Mouse (Mus musculus): ENCODE data around the gene 4930407I10Rik. TPM values are rescaled to one million over a fixed set of nuclear protein-coding genes. Genes with fewer than 3 reads are reported as not detected.

4930407I10Rik gene
- polyA plus RNA-seq, 1 experiment: not detected

- Histone ChIP-seq H3K4me1 (ENCODE audit: control insufficient read depth, insufficient read depth, low read length) (peaks cover 2% of the 10 kb centered on the region), H3K36me3 (ENCODE audit: control insufficient read depth, insufficient read depth, low read length, poor library complexity, severe bottlenecking) (peaks cover 23% of the 10 kb centered on the region), H3K27ac (ENCODE audit: insufficient read depth, low read length) (no peak overlapping the region), H3K27me3 (ENCODE audit: control insufficient read depth, insufficient read depth, low read length, poor library complexity, severe bottlenecking) (no peaks in the 10 kb centered on the region), H3K4me3 (ENCODE audit: low read depth, low read length) (peak overlapping the region; percentile 95), H3K9ac (ENCODE audit: low read depth, poor library complexity, severe bottlenecking) (peak overlapping the region; percentile 93), H3K9me3 (replicated peaks; ENCODE audit: control insufficient read depth, insufficient read depth, low read length, poor library complexity, severe bottlenecking) (no peaks in the 10 kb centered on the region)
- TF ChIP-seq EP300 (IDR thresholded peaks at IDR 0.05; ENCODE audit: insufficient read depth, low read depth, low read length) (no peak), POLR2A (IDR thresholded peaks at IDR 0.05; ENCODE audit: insufficient read depth, low read length) (no peak), CTCF (IDR thresholded peaks at IDR 0.05; ENCODE audit: low read depth, low read length) (no peak)
Observed at GRCm38 (mm10) chr15:82046246-82046891, 12.6 kb upstream of the 4930407I10Rik start.

- peaks cover 2% of the 10 kb centered on the region for H3K4me1 ChIP-seq (ENCODE audit: control insufficient read depth, insufficient read depth, low read length)
- TF ChIP-seq EP300 (IDR thresholded peaks at IDR 0.05; ENCODE audit: insufficient read depth, low read depth, low read length): no peak
- no peak for TF ChIP-seq CTCF (IDR thresholded peaks at IDR 0.05; ENCODE audit: low read depth, low read length)
- peak; percentile 49 for TF ChIP-seq POLR2A (IDR thresholded peaks at IDR 0.05; ENCODE audit: insufficient read depth, low read length)
- H3K36me3 ChIP-seq (ENCODE audit: control insufficient read depth, insufficient read depth, low read length, poor library complexity, severe bottlenecking): peaks cover 21% of the 10 kb centered on the region
- H3K9me3 ChIP-seq (replicated peaks; ENCODE audit: control insufficient read depth, insufficient read depth, low read length, poor library complexity, severe bottlenecking): no peaks in the 10 kb centered on the region
- H3K27ac ChIP-seq (ENCODE audit: insufficient read depth, low read length): peak within 1 kb of the TSS; percentile 27; the same call in 1 of the 2 replicates
- H3K9ac ChIP-seq (ENCODE audit: low read depth, poor library complexity, severe bottlenecking): peak within 1 kb of the TSS; percentile 93
- peak within 1 kb of the TSS; percentile 95 for H3K4me3 ChIP-seq (ENCODE audit: low read depth, low read length)
- H3K27me3 ChIP-seq (ENCODE audit: control insufficient read depth, insufficient read depth, low read length, poor library complexity, severe bottlenecking): no peaks in the 10 kb centered on the region
Observed at GRCm38 (mm10) chr15:82047080-82047883, 11.7 kb upstream of the 4930407I10Rik start, which contains the start of gene Snu13. Gene Snu13 (minus strand): TSS chr15:82047598.

- no peak for TF ChIP-seq EP300 (IDR thresholded peaks at IDR 0.05; ENCODE audit: insufficient read depth, low read depth, low read length)
- no peak for TF ChIP-seq POLR2A (IDR thresholded peaks at IDR 0.05; ENCODE audit: insufficient read depth, low read length)
- no peak for TF ChIP-seq CTCF (IDR thresholded peaks at IDR 0.05; ENCODE audit: low read depth, low read length)
- Histone ChIP-seq H3K36me3 (ENCODE audit: control insufficient read depth, insufficient read depth, low read length, poor library complexity, severe bottlenecking) (no peaks in the 10 kb centered on the region), H3K9ac (ENCODE audit: low read depth, poor library complexity, severe bottlenecking) (no peak overlapping the region), H3K27me3 (ENCODE audit: control insufficient read depth, insufficient read depth, low read length, poor library complexity, severe bottlenecking) (no peaks in the 10 kb centered on the region), H3K9me3 (replicated peaks; ENCODE audit: control insufficient read depth, insufficient read depth, low read length, poor library complexity, severe bottlenecking) (no peaks in the 10 kb centered on the region), H3K4me1 (ENCODE audit: control insufficient read depth, insufficient read depth, low read length) (no peaks in the 10 kb centered on the region), H3K4me3 (ENCODE audit: low read depth, low read length) (no peak overlapping the region), H3K27ac (ENCODE audit: insufficient read depth, low read length) (no peak overlapping the region)
Observed at GRCm38 (mm10) chr15:82052544-82052943, 6.4 kb upstream of the 4930407I10Rik start.

GRCm38 (mm10) chr15:82063909-82064308 lies 5.0 kb downstream of the 4930407I10Rik start:
- Histone ChIP-seq H3K9me3 (replicated peaks; ENCODE audit: control insufficient read depth, insufficient read depth, low read length, poor library complexity, severe bottlenecking) (no peaks in the 10 kb centered on the region), H3K4me1 (ENCODE audit: control insufficient read depth, insufficient read depth, low read length) (no peaks in the 10 kb centered on the region), H3K9ac (ENCODE audit: low read depth, poor library complexity, severe bottlenecking) (no peak overlapping the region), H3K27me3 (ENCODE audit: control insufficient read depth, insufficient read depth, low read length, poor library complexity, severe bottlenecking) (peaks cover 6% of the 10 kb centered on the region), H3K36me3 (ENCODE audit: control insufficient read depth, insufficient read depth, low read length, poor library complexity, severe bottlenecking) (no peaks in the 10 kb centered on the region), H3K27ac (ENCODE audit: insufficient read depth, low read length) (no peak overlapping the region), H3K4me3 (ENCODE audit: low read depth, low read length) (no peak overlapping the region)
- TF ChIP-seq CTCF (IDR thresholded peaks at IDR 0.05; ENCODE audit: low read depth, low read length) (no peak), EP300 (IDR thresholded peaks at IDR 0.05; ENCODE audit: insufficient read depth, low read depth, low read length) (no peak), POLR2A (IDR thresholded peaks at IDR 0.05; ENCODE audit: insufficient read depth, low read length) (no peak)

- 0 out of 2 replicates have a peak overlapping the region, but pooled peaks have one; percentile 7 for H3K9ac ChIP-seq (ENCODE audit: low read depth, poor library complexity, severe bottlenecking)
- H3K4me1 ChIP-seq (ENCODE audit: control insufficient read depth, insufficient read depth, low read length): no peaks in the 10 kb centered on the region
- H3K27me3 ChIP-seq (ENCODE audit: control insufficient read depth, insufficient read depth, low read length, poor library complexity, severe bottlenecking): peaks cover 10% of the 10 kb centered on the region
- H3K9me3 ChIP-seq (replicated peaks; ENCODE audit: control insufficient read depth, insufficient read depth, low read length, poor library complexity, severe bottlenecking): no peaks in the 10 kb centered on the region; the same call in 1 of the 2 replicates
- TF ChIP-seq EP300 (IDR thresholded peaks at IDR 0.05; ENCODE audit: insufficient read depth, low read depth, low read length) (no peak), CTCF (IDR thresholded peaks at IDR 0.05; ENCODE audit: low read depth, low read length) (peak; percentile 71), POLR2A (IDR thresholded peaks at IDR 0.05; ENCODE audit: insufficient read depth, low read length) (no peak)
- H3K27ac ChIP-seq (ENCODE audit: insufficient read depth, low read length): no peak overlapping the region
- no peaks in the 10 kb centered on the region for H3K36me3 ChIP-seq (ENCODE audit: control insufficient read depth, insufficient read depth, low read length, poor library complexity, severe bottlenecking)
- no peak overlapping the region for H3K4me3 ChIP-seq (ENCODE audit: low read depth, low read length)
Observed at GRCm38 (mm10) chr15:82065511-82065910, 6.6 kb downstream of the 4930407I10Rik start.
